Mouse (Mus musculus): Measurements from ENCODE around the gene Igfals. TPM values are rescaled to one million over a fixed set of nuclear protein-coding genes. Genes with fewer than 3 reads are reported as not detected.

The Igfals gene
- total RNA-seq, 2 experiments from 2014 or later, result not detected

DNA sequence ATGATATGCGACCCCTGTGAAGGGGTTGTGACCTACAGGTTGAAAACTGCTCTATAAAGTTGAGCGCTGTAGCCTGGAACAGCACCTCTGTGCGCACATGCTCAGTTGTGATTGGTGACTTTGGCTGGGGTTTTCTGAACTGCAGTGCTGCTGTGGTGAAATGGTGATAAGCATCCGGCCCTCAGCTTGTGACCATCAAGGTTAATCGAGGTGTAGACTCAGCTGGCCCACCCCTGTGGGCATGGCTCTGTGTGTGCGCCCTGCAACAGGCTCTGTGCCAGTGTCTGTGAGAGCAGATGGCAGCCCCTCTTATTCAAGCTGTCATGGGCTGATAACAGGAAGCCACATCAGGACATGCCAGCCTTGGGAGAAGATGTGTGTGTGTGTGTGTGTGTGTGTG lies 6.8 kb upstream of the Igfals start:
- DNase-seq (ENCODE audit: low spot score in 2 of 2), result no peak
- intact Hi-C loops (cut with DNase I), result no loop called here

DNA sequence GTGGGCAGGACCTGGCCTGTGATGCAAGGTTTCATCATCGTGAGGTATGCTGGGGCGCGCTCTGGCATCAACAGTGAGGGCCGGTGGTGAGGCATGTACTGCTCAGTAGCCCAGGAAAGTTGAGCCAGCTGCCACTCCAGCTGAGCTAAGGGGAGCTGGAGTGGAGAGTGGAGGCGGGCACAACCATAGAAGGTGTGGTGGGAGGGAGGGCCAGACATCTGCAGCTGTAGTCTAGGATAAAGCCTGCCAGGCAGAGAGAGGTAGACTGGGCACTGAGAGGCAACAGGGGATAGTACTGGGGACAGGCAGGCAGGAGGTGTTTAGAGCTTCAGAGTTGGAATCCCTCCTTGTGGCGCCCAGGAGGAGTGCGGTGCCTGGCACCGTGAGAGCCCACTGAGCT lies 5.7 kb upstream of the Igfals start:
- DNase-seq (ENCODE audit: low spot score in 2 of 2), result no peak
- intact Hi-C loops (cut with DNase I), result no loop called here

- intact Hi-C loops (cut with DNase I), result no loop called here
Observed at GRCm38 (mm10) chr17:24861785-24862184, 4.0 kb upstream of the Igfals start.

GRCm38 (mm10) chr17:24867914-24868313 lies 2.1 kb downstream of the Igfals start:
- DNase-seq (ENCODE audit: low spot score in 2 of 2), result peak in 1 of 2 experiments; percentile 46
- intact Hi-C loops (cut with DNase I), result no loop called here

More at GRCm38 (mm10) chr17:24861785-24862184, 4.0 kb upstream of the Igfals start:
- no peak for DNase-seq (ENCODE audit: low spot score in 2 of 2)

DNA sequence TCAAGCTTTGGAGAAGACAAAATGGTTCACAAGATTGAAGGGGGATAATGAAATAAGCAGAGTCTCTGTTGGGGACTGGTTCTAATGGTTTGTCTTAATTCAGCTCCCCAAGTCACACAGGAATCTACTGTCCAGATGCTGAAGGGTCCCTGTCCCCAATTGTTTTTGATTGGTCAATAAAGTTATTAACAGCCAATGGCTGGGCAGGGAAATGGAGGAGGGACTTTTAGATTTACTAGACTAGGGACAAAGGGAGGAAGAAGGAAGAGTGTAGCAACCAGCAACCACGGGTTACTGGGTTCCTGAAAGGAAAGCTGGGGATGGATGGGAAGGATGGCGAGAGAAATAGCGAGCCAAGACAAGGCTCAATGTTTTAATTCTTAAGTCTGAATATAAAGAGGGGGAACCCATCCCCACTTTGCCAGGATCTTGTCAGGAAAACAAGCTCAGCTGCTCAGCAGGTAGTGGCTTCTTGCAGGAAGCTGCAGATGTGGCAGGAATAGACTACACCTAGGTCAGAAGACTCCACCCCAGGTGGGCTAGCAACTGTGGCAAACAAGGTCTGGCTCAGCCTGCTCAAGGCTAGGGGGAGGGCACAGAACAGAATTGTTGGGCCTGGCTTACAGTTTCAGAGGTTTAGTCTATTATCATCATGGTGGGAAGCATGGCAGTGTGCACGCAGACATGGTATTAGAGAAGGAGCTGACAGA lies 8.1 kb downstream of the Igfals start:
- no peak for DNase-seq (ENCODE audit: low spot score in 2 of 2)
- intact Hi-C loops (cut with DNase I), result no loop called here

GRCm38 (mm10) chr17:24874405-24874745 lies 8.6 kb downstream of the Igfals start:
- DNase-seq (ENCODE audit: low spot score in 2 of 2), result no peak
- intact Hi-C loops (cut with DNase I), result no loop called here

GRCm38 (mm10) chr17:24874989-24875388 lies 9.2 kb downstream of the Igfals start:
- DNase-seq (ENCODE audit: low spot score in 2 of 2), result no peak
- intact Hi-C loops (cut with DNase I), result no loop called here

DNA sequence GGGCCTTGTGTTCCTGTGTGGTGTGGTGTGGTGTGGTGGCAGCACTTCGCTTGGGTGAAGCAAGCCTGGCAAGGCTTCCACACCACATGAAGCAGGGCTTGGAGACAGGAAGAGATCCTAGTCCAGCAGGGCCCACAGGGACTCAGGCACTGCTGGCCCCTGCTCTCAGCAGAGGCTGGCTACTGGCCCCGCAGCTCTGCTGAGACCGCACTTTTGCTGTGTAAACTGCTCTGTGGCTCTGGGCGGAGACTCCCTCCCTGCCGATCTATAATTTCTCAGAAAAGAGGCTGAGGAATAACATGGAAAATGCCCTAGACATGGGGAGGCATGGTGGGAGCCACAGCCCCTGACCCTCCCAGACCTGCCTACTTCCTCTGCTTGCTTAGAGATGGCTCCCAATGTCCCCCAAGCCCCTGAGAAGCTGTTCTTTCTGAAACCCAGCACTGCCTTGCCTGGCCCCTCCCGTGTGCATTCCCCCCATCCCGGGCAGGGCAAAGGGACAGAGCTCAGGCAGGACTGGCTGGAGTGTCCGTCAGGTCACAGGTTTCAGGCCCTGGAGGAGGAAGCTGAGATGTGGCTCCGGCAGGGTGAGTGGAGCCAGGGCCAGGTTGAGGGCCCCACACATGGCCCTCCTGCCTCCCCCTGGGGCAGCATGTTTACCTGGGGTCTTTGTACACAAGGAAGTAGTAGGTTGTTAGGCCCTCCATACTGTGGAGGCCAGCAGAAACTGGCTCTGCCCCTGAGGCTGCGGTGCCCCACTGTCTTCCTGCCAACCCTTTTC lies 11.7 kb downstream of the Igfals start:
- intact Hi-C loops (cut with DNase I), result no loop called here
- DNase-seq (ENCODE audit: low spot score in 2 of 2), result no peak

- intact Hi-C loops (cut with DNase I), result no loop called here
- DNase-seq (ENCODE audit: low spot score in 2 of 2), result no peak
Observed at GRCm38 (mm10) chr17:24878117-24878397, 12.3 kb downstream of the Igfals start.

DNA sequence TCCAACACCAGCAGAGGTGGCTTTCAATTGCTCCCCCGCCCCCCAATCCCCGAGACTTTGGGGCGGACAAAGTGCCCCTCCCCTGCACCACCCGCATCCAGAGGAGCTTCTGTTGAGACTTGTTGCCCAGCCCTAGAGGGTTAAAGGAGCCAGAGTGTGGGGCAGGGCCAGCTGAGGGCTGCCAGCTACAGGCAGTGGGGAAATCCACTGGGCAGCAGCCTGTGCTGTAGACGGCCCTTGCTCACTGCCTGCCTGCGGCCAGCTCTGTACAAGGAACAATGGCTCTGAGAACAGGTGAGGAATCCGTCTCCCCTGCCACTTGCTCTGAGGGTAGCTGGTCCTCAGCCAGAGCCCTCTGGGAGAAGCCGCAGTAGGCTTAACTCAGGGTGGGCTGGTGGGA lies 12.7 kb downstream of the Igfals start:
- intact Hi-C loops (cut with DNase I), result no loop called here
- DNase-seq (ENCODE audit: low spot score in 2 of 2), result no peak

GRCm38 (mm10) chr17:24881738-24882440 lies 16.1 kb downstream of the Igfals start:
- DNase-seq (ENCODE audit: low spot score in 2 of 2), result no peak
- intact Hi-C loops (cut with DNase I), result loop anchor here (5.0 kb wide), 1 partner anchor 135 kb away; no protein-coding TSS in a partner anchor

DNA sequence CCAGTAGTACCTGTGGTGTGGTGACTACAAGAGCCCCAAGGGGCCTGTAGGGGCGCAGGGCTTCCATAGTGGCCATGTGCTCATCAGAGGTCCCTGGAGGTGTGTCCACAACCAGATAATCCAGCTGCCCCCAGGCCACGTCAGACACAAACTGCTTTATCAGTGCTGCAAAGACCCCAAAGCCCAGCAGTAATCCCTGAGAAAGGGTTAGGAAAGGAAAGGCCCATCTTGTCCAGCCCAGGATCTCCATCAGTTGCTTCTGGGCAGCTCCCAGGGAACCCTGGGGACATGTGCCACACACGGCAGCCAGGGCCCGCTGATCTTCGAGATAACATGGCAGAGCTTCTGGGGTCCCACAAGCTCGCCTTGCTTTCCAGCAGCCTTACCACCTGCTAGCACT lies 18.6 kb downstream of the Igfals start:
- intact Hi-C loops (cut with DNase I), result loop anchor here (5.0 kb wide), 1 partner anchor 137 kb away; no protein-coding TSS in a partner anchor
- DNase-seq (ENCODE audit: low spot score in 2 of 2), result no peak

DNA sequence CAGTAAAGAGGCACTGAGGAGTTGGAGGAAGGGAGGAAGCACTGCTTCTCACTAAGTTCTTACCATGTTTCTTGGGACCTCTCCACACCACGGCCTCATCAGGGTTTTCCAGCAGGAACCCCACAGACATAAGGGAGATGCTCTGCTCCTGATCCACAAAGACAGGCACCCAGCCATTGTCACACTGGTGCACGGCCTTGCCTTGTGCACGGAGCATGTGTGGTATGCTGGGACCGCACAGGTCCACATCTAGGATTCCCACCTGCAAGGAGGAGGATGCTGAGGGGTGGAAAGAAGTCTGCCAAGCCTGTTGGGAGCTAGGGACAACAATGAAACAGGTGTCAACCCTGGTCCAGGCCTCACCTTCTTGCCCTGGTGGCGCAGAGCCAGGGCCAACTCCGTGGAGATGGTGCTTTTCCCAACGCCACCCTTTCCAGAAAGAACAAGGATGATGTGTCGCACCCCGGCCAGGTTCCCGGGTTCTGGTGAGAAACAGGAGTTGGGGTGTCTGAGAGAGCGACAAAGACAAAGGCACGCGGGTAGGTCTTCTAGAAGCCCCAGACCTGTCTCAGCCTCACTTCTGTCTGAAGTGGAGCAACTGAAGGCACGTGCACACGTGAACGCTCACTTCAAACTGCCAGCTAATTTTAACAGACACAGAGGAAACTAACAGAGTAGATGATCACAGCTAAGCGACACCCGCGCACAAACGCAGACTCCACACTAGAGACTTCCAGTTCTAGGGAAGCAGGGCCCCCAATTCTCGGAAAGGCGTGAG lies 19.7 kb downstream of the Igfals start:
- no peak for DNase-seq (ENCODE audit: low spot score in 2 of 2)
- intact Hi-C loops (cut with DNase I), result loop anchor here (2.0 kb wide), 1 partner anchor 35 kb away; the partner anchor contains the start of gene Fahd1

- peak; percentile 97 for DNase-seq (ENCODE audit: low spot score in 2 of 2)
- intact Hi-C loops (cut with DNase I), result loop anchor here (2.0 kb wide), 1 partner anchor 36 kb away; the partner anchor contains the start of gene Fahd1
Observed at GRCm38 (mm10) chr17:24886134-24886931, 20.5 kb downstream of the Igfals start, which contains the start of the genes Nubp2 and Spsb3. Gene Nubp2, minus strand, starts transcription at chr17:24886349. Gene Spsb3, plus strand, starts transcription at chr17:24886643.

- no peak for DNase-seq (ENCODE audit: low spot score in 2 of 2)
Observed at GRCm38 (mm10) chr17:24886932-24887271, 21.1 kb downstream of the Igfals start.

DNA sequence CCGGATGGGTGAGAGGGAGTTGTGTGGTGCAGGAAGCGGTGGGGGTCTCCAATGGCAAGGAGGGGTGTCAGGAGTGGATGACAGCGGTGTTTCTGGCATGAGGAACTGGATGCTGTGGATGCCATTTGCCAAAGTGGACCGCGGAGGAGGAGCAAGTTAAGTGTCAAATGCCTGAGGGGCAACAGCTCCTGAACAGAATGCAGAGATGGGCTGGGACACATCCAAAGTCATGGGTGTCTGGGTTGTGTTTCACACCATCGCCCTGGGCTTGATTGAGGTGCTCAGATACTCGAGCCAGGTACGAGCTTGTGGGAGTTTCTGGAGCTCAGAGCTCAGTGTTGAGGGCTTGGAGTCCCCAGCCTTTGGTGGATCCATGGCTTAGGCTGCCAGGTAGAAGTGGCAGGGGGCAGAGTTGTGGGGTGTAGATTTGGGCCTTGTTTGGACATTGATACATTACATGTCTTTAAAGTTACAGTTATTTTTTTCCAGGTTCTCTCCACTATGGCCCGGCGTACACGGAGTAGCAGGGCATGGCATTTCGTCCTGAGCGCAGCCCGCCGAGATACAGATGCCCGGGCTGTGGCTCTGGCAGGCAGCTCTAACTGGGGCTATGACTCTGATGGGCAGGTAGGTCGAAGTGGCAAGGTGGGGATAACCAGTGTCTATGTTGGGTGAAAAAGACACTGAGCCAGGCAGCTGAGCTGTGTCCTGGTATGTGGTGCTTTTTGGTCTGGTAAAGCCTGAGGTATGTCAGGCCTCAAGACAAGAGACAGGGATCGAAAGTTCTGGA lies 21.7 kb downstream of the Igfals start:
- intact Hi-C loops (cut with DNase I), result loop anchor here (2.0 kb wide), 1 partner anchor 37 kb away; the partner anchor contains the start of gene Fahd1
- no peak for DNase-seq (ENCODE audit: low spot score in 2 of 2)

More at GRCm38 (mm10) chr17:24886932-24887271, 21.1 kb downstream of the Igfals start:
- intact Hi-C loops (cut with DNase I), result loop anchor here (2.0 kb wide), 1 partner anchor 36 kb away; the partner anchor contains the start of gene Fahd1

DNA sequence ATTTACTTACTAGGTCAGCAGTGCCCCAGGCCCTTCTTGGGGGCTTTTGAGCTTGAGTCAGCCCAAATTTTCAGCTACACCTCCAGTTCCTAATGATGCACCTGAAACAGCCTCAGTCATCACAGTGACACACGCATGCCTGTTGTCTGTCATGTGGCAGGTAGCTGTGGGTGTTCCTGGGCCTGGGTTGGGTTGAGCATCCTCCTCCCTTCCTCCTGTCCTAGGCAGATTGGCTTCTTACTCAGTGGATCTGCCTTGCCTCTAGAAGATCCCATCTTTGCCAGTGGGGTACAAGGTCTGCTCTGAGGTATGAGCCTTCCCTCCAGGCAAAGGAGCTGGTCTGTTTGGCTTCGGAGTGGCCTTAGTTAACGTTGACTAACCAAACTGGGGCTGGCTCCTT lies 23.1 kb downstream of the Igfals start:
- no peak for DNase-seq (ENCODE audit: low spot score in 2 of 2)
- intact Hi-C loops (cut with DNase I), result no loop called here
